Mouse (Mus musculus): Measurements from ENCODE around the gene Fanca. TPM values are rescaled to one million over a fixed set of nuclear protein-coding genes. Genes with fewer than 3 reads are reported as not detected.
"Not testable (repeated sequence)": the region's sequence is repeated elsewhere in the genome, so short reads cannot be mapped to it uniquely, and the experiment has no call there.

Gene Fanca
- polyA plus RNA-seq, 1 experiment from 2014 or later: 29.8 TPM

- ATAC-seq (replicated peaks; ENCODE audit: low FRiP score, low TSS enrichment, low read depth): no peak
- peaks cover 31% of the 10 kb centered on the region for H3K36me3 ChIP-seq (ENCODE audit: control insufficient read depth, insufficient read depth, low read length)
These were observed 28.2 kb downstream of the Fanca start for GRCm38 (mm10) chr8:123290166-123290565.

DNA sequence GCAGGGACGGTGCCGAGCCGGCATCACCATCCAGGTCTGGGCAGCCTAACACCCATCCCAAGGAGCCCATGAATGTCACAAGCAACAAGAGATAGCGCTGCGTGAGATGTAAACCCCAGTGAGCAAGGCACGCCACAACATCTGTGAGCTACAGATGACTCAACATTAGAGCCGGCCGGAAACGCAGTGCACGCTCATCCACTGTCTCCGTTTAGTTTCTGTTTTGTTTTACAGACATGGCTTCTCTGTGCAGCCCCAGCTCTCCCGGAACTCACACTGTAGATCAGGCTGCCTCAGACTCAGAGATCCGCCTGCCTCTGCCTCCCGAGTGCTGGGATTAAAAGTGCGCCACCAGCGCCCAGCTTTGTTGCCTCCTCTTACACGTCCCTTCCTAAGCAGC, 31.0 kb downstream of the Fanca start:
- Histone ChIP-seq H3K36me3 (ENCODE audit: control insufficient read depth, insufficient read depth, low read length) (peaks cover 22% of the 10 kb centered on the region), H3K4me1 (replicated peaks; ENCODE audit: control insufficient read depth, insufficient read depth, low read length) (no peaks in the 10 kb centered on the region), H3K9me3 (ENCODE audit: control insufficient read depth, low read length) (no peaks in the 10 kb centered on the region), H3K4me3 (ENCODE audit: low read depth, low read length) (no peak overlapping the region), H3K27me3 (replicated peaks; ENCODE audit: control insufficient read depth, insufficient read depth, low read length) (no peaks in the 10 kb centered on the region), H3K9ac (ENCODE audit: low read length) (no peak overlapping the region), H3K4me2 (ENCODE audit: low read length) (no peak overlapping the region), H3K27ac (ENCODE audit: low read depth) (no peak overlapping the region)
- no peak for DNase-seq (ENCODE audit: low spot score)
- no peak for ATAC-seq (replicated peaks; ENCODE audit: low FRiP score, low TSS enrichment, low read depth)
- 94% methylated on average over 17 of the region's 17 CpGs for WGBS

More at GRCm38 (mm10) chr8:123290166-123290565, 28.2 kb downstream of the Fanca start:
- H3K27ac ChIP-seq (ENCODE audit: low read depth): no peak overlapping the region
- no peaks in the 10 kb centered on the region for H3K9me3 ChIP-seq (ENCODE audit: control insufficient read depth, low read length)
- H3K9ac ChIP-seq (ENCODE audit: low read length): no peak overlapping the region
- no peaks in the 10 kb centered on the region for H3K4me1 ChIP-seq (replicated peaks; ENCODE audit: control insufficient read depth, insufficient read depth, low read length)
- H3K4me3 ChIP-seq (ENCODE audit: low read depth, low read length): no peak overlapping the region
- no peak overlapping the region for H3K4me2 ChIP-seq (ENCODE audit: low read length)
- whole genome bisulfite sequencing: 74% methylated on average over 4 of the region's 4 CpGs
- H3K27me3 ChIP-seq (replicated peaks; ENCODE audit: control insufficient read depth, insufficient read depth, low read length): no peaks in the 10 kb centered on the region
- DNase-seq (ENCODE audit: low spot score): no peak

GRCm38 (mm10) chr8:123284493-123284892, 33.9 kb downstream of the Fanca start:
- no peak overlapping the region for H3K27ac ChIP-seq (ENCODE audit: low read depth)
- DNase-seq (ENCODE audit: low spot score) (no peak), ATAC-seq (replicated peaks; ENCODE audit: low FRiP score, low TSS enrichment, low read depth) (no peak)
- H3K36me3 ChIP-seq (ENCODE audit: control insufficient read depth, insufficient read depth, low read length): peaks cover 34% of the 10 kb centered on the region
- H3K9ac ChIP-seq (ENCODE audit: low read length): no peak overlapping the region
- no peak overlapping the region for H3K4me3 ChIP-seq (ENCODE audit: low read depth, low read length)
- no peaks in the 10 kb centered on the region for H3K4me1 ChIP-seq (replicated peaks; ENCODE audit: control insufficient read depth, insufficient read depth, low read length)
- H3K9me3 ChIP-seq (ENCODE audit: control insufficient read depth, low read length): no peaks in the 10 kb centered on the region
- WGBS: 78% methylated on average over 5 of the region's 5 CpGs
- no peaks in the 10 kb centered on the region for H3K27me3 ChIP-seq (replicated peaks; ENCODE audit: control insufficient read depth, insufficient read depth, low read length)
- no peak overlapping the region for H3K4me2 ChIP-seq (ENCODE audit: low read length)

DNA sequence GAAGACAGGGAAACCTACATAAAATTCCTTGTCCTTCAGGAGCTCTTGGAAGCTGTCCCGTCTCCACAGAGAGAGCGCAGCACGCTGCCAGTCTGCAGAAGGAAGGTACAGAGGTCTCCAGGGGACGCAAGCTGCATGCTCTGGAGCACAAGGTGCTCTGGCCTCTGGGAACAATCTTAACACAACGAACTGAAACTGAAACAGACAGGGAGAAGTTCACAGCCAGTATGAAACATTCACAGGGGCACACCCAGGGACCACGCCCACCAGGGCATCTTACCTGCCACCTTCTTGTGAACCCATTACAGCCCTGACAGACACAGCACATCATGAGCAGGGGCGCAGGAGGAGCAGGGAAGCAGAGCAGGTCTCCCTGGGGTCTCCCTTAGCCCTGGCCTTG, 34.4 kb downstream of the Fanca start:
- H3K4me2 ChIP-seq (ENCODE audit: low read length): no peak overlapping the region
- no peaks in the 10 kb centered on the region for H3K4me1 ChIP-seq (replicated peaks; ENCODE audit: control insufficient read depth, insufficient read depth, low read length)
- H3K9ac ChIP-seq (ENCODE audit: low read length): no peak overlapping the region
- no peak overlapping the region for H3K27ac ChIP-seq (ENCODE audit: low read depth)
- no peak overlapping the region for H3K4me3 ChIP-seq (ENCODE audit: low read depth, low read length)
- H3K9me3 ChIP-seq (ENCODE audit: control insufficient read depth, low read length): no peaks in the 10 kb centered on the region
- no peaks in the 10 kb centered on the region for H3K27me3 ChIP-seq (replicated peaks; ENCODE audit: control insufficient read depth, insufficient read depth, low read length)
- peaks cover 31% of the 10 kb centered on the region for H3K36me3 ChIP-seq (ENCODE audit: control insufficient read depth, insufficient read depth, low read length)
- DNase-seq (ENCODE audit: low spot score) (no peak), ATAC-seq (replicated peaks; ENCODE audit: low FRiP score, low TSS enrichment, low read depth) (no peak)
- 87% methylated on average over 7 of the region's 7 CpGs for WGBS

DNA sequence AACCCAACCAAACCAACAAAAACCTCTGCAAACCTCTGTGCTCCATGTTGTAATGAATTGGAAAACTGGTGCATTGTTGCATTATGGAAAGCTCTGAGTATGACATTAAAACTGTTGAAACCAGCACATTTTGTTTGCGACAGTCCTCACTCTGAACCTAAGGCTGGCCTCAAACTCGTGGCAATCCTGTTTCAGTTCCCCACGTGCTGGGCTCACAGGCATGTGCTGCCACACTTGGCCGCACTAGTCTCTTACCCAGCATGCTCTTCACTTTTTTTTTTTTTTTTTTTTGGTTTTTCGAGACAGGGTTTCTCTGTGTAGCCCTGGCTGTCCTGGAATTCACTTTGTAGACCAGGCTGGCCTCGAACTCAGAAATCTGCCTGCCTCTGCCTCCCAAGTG, 35.4 kb downstream of the Fanca start:
- 91% methylated on average over 4 of the region's 6 CpGs for WGBS
- H3K27me3 ChIP-seq (replicated peaks; ENCODE audit: control insufficient read depth, insufficient read depth, low read length); H3K9ac ChIP-seq (ENCODE audit: low read length); H3K4me3 ChIP-seq (ENCODE audit: low read depth, low read length); H3K27ac ChIP-seq (ENCODE audit: low read depth); ATAC-seq (replicated peaks; ENCODE audit: low FRiP score, low TSS enrichment, low read depth); H3K4me2 ChIP-seq (ENCODE audit: low read length); DNase-seq (ENCODE audit: low spot score); H3K9me3 ChIP-seq (ENCODE audit: control insufficient read depth, low read length); H3K4me1 ChIP-seq (replicated peaks; ENCODE audit: control insufficient read depth, insufficient read depth, low read length): not testable (repeated sequence)
- H3K36me3 ChIP-seq (ENCODE audit: control insufficient read depth, insufficient read depth, low read length): peaks cover 27% of the 10 kb centered on the region

DNA sequence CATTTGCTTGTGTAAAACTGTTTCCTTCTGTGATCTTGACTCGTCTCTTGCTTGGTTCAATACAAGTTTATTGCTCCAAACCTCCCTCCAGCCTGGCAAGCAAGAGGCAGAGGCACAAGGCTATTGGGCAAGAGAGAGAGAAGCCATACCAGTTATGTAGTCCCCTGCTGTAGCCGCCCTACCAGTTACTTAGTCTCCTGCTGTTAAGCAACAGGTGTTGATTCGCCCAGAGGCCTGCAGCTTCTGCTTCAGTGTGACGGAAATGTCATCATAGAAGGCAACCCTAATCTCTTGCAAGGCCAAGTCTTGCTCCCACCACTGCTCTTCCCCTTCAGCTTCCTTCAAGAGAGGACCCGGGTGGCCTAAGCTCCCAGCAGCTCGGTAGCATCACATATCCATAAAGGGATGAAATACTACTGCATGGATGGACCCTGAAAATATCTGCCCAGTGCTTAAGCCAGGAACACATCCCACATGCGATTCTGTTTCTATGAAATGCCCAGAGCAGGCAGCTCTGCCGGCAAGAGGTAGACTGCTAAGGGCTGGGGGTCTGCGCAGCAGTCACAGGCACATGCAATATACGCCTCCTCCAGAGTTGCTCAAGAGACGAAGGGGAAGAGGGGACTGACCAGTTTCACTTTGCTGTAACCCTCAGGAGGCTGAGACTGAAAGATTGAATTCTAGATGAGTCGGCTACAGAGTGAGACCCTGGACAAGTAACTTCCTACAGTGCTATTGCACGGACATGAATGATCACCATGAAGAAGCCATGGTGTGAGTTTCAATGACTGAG, 37.9 kb downstream of the Fanca start:
- H3K27ac ChIP-seq (ENCODE audit: low read depth): no peak overlapping the region
- H3K36me3 ChIP-seq (ENCODE audit: control insufficient read depth, insufficient read depth, low read length): peaks cover 20% of the 10 kb centered on the region
- H3K27me3 ChIP-seq (replicated peaks; ENCODE audit: control insufficient read depth, insufficient read depth, low read length): no peaks in the 10 kb centered on the region
- ATAC-seq (replicated peaks; ENCODE audit: low FRiP score, low TSS enrichment, low read depth): no peak
- H3K4me2 ChIP-seq (ENCODE audit: low read length): no peak overlapping the region
- DNase-seq (ENCODE audit: low spot score): no peak
- no peak overlapping the region for H3K4me3 ChIP-seq (ENCODE audit: low read depth, low read length)
- no peaks in the 10 kb centered on the region for H3K4me1 ChIP-seq (replicated peaks; ENCODE audit: control insufficient read depth, insufficient read depth, low read length)
- H3K9me3 ChIP-seq (ENCODE audit: control insufficient read depth, low read length): no peaks in the 10 kb centered on the region
- WGBS: 89% methylated on average over 13 of the region's 13 CpGs
- no peak overlapping the region for H3K9ac ChIP-seq (ENCODE audit: low read length)

- DNase-seq (ENCODE audit: low spot score) (no peak), ATAC-seq (replicated peaks; ENCODE audit: low FRiP score, low TSS enrichment, low read depth) (no peak)
- 94% methylated on average over 4 of the region's 4 CpGs for WGBS
- Histone ChIP-seq H3K27me3 (replicated peaks; ENCODE audit: control insufficient read depth, insufficient read depth, low read length) (no peaks in the 10 kb centered on the region), H3K36me3 (ENCODE audit: control insufficient read depth, insufficient read depth, low read length) (peaks cover 20% of the 10 kb centered on the region), H3K27ac (ENCODE audit: low read depth) (no peak overlapping the region), H3K4me3 (ENCODE audit: low read depth, low read length) (no peak overlapping the region), H3K9ac (ENCODE audit: low read length) (no peak overlapping the region), H3K9me3 (ENCODE audit: control insufficient read depth, low read length) (no peaks in the 10 kb centered on the region), H3K4me2 (ENCODE audit: low read length) (no peak overlapping the region), H3K4me1 (replicated peaks; ENCODE audit: control insufficient read depth, insufficient read depth, low read length) (no peaks in the 10 kb centered on the region)
These were observed 38.5 kb downstream of the Fanca start for GRCm38 (mm10) chr8:123279828-123280227.

- ATAC-seq (replicated peaks; ENCODE audit: low FRiP score, low TSS enrichment, low read depth): no peak
- H3K9ac ChIP-seq (ENCODE audit: low read length): no peak overlapping the region
- H3K4me2 ChIP-seq (ENCODE audit: low read length): no peak overlapping the region
- no peak overlapping the region for H3K4me3 ChIP-seq (ENCODE audit: low read depth, low read length)
- no peak overlapping the region for H3K27ac ChIP-seq (ENCODE audit: low read depth)
- no peaks in the 10 kb centered on the region for H3K4me1 ChIP-seq (replicated peaks; ENCODE audit: control insufficient read depth, insufficient read depth, low read length)
- peaks cover 24% of the 10 kb centered on the region for H3K36me3 ChIP-seq (ENCODE audit: control insufficient read depth, insufficient read depth, low read length)
- no peaks in the 10 kb centered on the region for H3K27me3 ChIP-seq (replicated peaks; ENCODE audit: control insufficient read depth, insufficient read depth, low read length)
- DNase-seq (ENCODE audit: low spot score): no peak
- H3K9me3 ChIP-seq (ENCODE audit: control insufficient read depth, low read length): no peaks in the 10 kb centered on the region
- 69% methylated on average over 7 of the region's 7 CpGs for WGBS
These were observed 39.9 kb downstream of the Fanca start for GRCm38 (mm10) chr8:123278445-123278844.

- ATAC-seq (replicated peaks; ENCODE audit: low FRiP score, low TSS enrichment, low read depth): no peak
- WGBS: 95% methylated on average over 12 of the region's 12 CpGs
- H3K4me3 ChIP-seq (ENCODE audit: low read depth, low read length): no peak overlapping the region
These were observed 43.3 kb downstream of the Fanca start for GRCm38 (mm10) chr8:123275096-123275495.

More at GRCm38 (mm10) chr8:123275096-123275495, 43.3 kb downstream of the Fanca start:
- Histone ChIP-seq H3K27me3 (replicated peaks; ENCODE audit: control insufficient read depth, insufficient read depth, low read length) (no peaks in the 10 kb centered on the region), H3K9ac (ENCODE audit: low read length) (no peak overlapping the region), H3K4me2 (ENCODE audit: low read length) (no peak overlapping the region), H3K4me1 (replicated peaks; ENCODE audit: control insufficient read depth, insufficient read depth, low read length) (no peaks in the 10 kb centered on the region), H3K27ac (ENCODE audit: low read depth) (no peak overlapping the region), H3K9me3 (ENCODE audit: control insufficient read depth, low read length) (no peaks in the 10 kb centered on the region), H3K36me3 (ENCODE audit: control insufficient read depth, insufficient read depth, low read length) (peaks cover 22% of the 10 kb centered on the region)
- DNase-seq (ENCODE audit: low spot score): no peak

All from intestine, embryonic 14.5 days (tissue).